Mouse (Mus musculus): ENCODE data around the gene Rapgef4.
A peak's percentile ranks its signal among the peaks of the same experiment; 100 is the strongest.

DNA sequence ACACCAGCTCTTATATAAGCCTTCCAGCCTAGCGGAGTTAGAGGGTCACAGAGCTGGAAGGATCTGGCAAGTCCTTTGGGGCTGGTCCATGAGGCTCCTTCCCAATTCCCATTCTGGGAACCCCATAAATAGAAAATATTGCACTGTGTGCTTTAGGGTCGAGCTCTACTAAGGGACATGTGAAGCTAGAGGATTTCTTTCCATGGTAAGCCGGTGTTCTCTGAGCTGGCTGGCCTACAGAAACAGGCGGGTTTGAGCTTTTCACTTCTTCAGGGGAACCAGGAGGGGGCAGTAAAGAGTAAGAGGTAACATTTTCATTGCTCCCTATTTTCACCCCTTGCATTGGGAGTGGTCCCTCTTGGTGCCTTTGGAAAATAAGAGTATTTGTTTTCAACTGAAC is 317.4 kb downstream of the Rapgef4 start:
- TF ChIP-seq EP300 (IDR thresholded peaks at IDR 0.05; ENCODE audit: low read depth) = no peak
- TF ChIP-seq CTCF (IDR thresholded peaks at IDR 0.05; ENCODE audit: low read depth) = peak; percentile 72
